Mouse (Mus musculus) spleen, postnatal 14 days (tissue): Measurements from ENCODE around the gene Spata32.
A peak's percentile ranks its signal among the peaks of the same experiment; 100 is the strongest.

ENCODE experiments used
- DNase-seq, 2 experiments: peaks; one replicate each; pipeline ENCODE4 v3.0.0; 2021 to 2022; ENCODE audit warnings: low spot score in 2 of 2

Spata32 gene

DNA sequence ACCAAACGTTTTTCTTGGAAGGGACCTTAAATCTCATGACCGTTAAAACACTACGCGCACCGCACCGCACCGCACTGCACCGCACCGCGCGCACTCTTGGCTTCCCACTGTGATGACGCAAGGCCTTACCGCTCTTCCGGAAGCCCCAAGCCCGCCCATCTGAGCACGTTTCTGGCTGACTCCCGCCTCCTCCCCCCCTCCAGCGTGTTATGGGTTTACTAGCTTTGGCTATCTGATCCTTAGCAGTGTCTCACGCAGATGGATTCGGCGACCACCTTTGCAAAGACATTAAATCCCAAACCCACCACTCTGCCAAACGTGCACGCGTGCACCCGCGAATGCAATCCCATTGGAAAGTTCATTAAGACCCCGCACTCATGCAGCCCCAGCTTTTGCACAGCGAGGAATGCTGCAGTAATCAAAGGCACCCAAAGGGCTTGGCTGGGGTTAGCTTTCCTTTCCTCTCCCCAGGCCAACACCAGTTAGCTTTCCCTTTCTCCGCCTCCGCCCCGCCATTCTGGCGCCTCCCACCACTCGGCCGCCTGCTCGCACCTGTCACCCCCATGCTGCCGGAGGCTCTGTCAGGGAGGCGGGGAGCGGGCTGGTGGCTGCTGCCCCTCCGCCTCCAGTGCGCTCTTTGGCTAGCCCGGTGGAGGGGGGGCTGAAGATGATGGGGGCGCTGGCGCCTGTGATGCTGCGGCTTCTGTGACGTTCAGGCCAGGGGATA is at the start of gene Spata32:
Gene Spata32 (minus strand): TSS at position 643 of the 727 bp plus-strand sequence.
- DNase-seq = peak in 1 of 2 experiments; percentile 32

GRCm38 (mm10) chr11:103267346-103268219 is 49.4 kb upstream of the Spata32 start, which contains the start of gene Map3k14:
Gene Map3k14 (minus strand): TSS chr11:103267472.
- DNase-seq = peak; percentile 97 to 98

- DNase-seq = no peak
Observed at GRCm38 (mm10) chr11:103266729-103267345, 48.6 kb upstream of the Spata32 start.

DNA sequence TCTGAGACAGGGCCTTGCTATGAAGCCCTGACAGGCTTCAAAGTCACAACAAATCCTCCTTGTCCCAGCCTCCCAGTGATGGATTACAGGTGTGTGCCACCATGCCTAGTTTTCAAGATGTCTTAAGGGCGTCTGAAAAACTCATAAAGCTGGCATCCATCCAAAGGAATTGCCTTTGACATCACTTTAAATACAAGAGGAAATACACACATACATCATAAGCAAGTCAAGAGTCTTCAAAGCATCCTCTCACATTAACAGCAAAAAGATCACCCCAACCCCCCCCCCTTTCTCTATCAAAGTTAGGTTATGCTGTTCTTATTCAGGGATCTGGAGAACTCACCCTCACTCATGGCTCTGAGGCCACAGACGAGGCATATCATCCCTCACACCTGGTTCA is 47.6 kb upstream of the Spata32 start:
- DNase-seq = no peak

GRCm38 (mm10) chr11:103265211-103265610 is 47.0 kb upstream of the Spata32 start:
- DNase-seq = no peak

GRCm38 (mm10) chr11:103264427-103265005 is 46.3 kb upstream of the Spata32 start:
- DNase-seq = no peak

GRCm38 (mm10) chr11:103263551-103263950 is 45.3 kb upstream of the Spata32 start:
- no peak for DNase-seq

DNA sequence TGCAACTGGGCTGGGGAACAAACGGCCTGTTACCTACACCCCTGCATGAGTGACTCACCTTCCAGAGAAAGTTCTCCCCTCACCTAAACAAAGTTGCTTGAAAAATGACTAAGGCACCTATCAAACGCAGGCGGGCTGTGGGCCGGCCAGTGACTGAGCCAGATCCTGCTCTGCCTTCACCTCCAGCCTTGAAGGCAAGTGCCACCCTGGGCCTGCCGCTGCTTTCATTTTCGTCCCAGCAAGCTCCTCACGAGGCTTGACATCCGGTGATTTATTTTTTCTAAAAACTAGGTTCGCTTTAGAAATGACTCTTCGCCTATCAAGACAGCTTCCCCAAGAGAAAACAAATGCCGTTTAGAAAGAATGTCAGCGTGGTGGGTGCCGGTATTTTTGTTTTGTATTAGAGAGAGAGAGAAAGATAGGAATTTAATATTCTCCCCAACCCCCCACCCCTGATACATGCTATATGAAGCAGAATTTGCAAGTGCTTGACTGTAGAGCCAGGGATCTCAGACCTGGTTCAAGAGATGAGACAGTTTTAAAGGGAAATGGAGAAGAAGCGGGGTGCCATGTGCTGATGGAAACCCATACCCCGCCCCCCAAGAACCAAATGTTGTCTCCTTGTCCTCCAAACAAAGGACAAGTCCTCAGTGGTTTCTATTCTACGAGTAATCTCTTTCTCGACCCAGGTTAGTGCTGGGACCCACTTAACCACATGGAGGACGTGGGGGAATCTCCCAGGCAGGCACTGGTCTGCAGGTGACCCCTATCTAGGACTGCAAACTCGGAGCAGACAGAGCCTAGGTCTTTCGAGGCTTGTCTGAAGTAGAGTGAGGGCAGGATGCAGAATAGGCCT is 44.4 kb upstream of the Spata32 start:
- peak; percentile 31 to 43 for DNase-seq

GRCm38 (mm10) chr11:103261671-103262411 is 43.6 kb upstream of the Spata32 start:
- no peak for DNase-seq

GRCm38 (mm10) chr11:103260515-103261192 is 42.4 kb upstream of the Spata32 start:
- no peak for DNase-seq

DNA sequence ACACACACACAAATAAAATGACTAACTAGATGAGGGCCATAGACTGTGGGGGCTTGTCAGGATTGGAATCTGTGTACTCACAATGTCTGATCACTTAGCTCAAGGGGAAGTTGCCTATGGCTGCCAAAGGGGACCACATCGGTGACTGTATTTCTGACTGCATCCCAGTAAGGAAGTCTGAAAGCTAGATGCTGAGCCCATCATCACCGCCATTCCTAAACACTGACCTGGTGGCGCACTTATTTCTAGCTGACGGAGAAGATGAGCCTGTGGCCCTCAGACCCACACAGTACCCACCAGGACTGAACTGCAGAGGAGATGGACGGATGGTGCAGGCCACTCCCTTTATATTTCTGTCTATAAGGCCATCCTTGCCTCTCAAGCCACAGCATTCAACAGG is 41.8 kb upstream of the Spata32 start:
- DNase-seq = no peak

DNA sequence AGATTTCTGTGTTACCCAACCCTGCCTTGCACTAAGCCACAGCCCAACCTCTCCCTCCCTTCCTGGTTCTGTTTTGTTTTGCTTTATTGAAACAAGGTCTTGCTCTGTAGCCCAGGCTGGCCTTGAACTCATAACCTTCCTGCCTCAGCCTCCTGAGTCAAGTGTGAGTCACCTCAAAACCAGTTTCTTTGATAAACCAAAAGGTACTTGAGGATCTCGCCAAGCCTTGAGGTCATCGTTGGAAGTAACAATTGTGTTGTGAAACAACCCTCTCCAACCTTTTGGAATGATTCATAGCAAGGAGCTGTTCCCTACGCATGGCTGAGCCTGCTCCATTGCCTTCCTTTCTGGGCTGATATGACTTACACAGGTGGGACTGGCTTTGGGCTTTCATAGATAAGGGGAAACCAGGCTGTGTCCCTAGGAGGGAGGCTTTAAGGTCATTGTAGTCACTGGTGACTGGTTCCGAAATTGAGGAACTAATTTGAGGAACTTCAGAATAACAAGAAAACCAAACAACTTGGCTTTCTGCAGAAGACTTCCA is 39.8 kb upstream of the Spata32 start:
- DNase-seq = no peak

GRCm38 (mm10) chr11:103253605-103254004 is 35.4 kb upstream of the Spata32 start:
- no peak for DNase-seq

GRCm38 (mm10) chr11:103252380-103252779 is 34.1 kb upstream of the Spata32 start:
- no peak for DNase-seq

DNA sequence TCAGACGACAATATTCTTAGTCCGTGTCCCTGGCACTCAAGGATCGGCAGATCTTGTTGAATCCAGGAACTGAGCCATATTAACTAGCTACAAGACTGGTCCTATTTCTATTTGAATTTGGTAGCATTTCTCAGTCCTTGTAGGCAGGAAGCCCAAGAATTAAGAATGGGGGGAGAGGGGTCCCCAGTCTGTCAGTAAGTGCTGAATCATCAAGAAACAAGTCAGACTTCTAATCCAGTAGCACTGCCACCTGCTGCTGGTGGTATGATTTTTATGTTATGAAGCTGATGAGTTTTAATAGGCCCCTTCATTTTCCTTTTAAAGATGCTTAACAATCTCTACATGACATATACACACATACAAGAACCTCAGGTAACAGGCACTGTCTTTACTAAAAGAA is 32.1 kb upstream of the Spata32 start:
- no peak for DNase-seq

DNA sequence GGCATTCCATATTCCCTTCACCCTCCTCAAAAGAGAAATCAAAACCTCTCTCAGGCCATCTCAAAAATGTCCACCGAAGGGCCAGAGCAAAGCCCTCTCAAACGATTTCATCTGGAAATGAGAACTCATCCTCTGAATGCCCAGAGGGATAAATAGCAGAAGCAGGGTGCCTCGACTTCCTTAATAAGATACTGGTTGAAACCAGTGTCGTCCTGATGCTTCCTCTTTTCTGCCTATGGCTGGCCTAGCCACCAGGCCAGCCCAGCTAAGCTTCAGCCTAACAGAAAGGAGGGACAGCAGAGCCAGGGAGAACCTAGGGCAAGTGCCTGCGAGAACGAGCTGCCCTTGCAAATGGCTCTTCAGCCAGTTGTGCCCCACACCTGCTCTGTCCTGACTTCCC is 31.3 kb upstream of the Spata32 start:
- no peak for DNase-seq

DNA sequence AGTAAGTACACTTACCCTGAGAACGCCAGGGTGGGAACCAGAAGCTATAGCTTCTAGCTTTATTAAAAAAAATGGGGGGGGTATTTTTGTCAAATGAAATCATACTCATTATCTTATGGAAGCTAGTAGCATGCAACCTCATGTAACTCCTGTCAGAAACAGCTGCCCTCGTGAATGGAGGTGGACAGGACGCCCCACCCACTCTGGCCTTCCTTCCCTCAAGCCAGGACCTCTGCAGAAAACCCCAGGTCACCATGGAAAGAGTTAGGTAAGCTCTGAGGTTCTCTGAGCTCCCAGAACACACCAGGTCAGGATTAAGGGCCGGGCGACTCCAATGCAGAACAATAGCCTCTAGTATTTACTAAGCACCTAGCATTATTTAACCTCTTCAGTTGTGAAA is 30.6 kb upstream of the Spata32 start:
- no peak for DNase-seq

DNA sequence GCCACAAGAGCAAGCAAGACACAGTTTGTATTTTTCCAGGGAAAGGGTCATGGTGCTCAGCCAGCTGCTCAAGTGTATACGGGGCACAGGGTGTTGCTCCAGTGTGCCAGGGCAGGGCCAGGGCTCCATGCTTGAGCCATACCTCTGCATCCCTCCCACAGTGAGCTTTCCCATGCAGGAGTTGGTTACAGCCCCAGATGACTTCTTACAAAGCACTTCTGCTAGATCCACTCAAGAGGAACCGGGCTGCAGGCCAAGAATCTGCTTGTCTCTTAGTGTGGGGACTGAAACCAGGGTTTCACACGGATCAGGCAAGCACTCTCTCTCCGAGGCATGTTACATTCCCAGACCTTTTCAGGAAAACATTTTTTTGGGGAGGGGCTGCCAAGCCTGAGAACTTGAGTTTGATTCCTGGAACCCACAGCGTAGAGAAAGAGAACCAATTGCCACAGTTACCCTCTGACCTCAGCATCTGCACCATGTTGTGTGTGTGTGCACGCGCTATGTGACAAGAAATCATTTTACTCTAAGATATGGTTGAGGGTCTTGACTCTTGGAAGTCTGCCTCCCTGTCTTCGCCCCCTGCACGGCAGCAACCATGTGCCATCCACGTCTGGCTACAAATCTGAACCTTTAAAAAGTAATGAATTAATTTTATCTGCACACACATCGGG is 29.4 kb upstream of the Spata32 start:
- DNase-seq = peak in 1 of 2 experiments; percentile 31

- DNase-seq = no peak
Observed at GRCm38 (mm10) chr11:103246731-103247290, 28.6 kb upstream of the Spata32 start.
